ENCODE assay signal across 28 mouse cellular contexts in genomic region chr3:101636086-101636485, GRCm38 (mm10). TPM values are rescaled to one million over a fixed set of nuclear protein-coding genes. Genes with fewer than 3 reads are reported as not detected.
DNase-seq lines count a peak whose midpoint lies in the region; ATAC-seq lines count a peak whose summit lies in the region.
"Had no signal": no experiment of that assay in that cellular context is flagged by ENCODE, and none has a peak within 500 bp of the region (broad histone marks: within the 10 kb centered on the region; RNA-seq: fewer than 3 reads in every experiment).

No protein-coding gene starts in this region.

- no peaks in the 10 kb centered on the region for H3K36me3 ChIP-seq in hindbrain, embryonic 13.5 days
- no peaks in the 10 kb centered on the region for H3K36me3 ChIP-seq in hindbrain, embryonic 16.5 days (ENCODE audit: control insufficient read depth, insufficient read depth, low read length)
- H3K36me3 ChIP-seq: embryonic facial prominence, embryonic 10.5 days; embryonic facial prominence, embryonic 15.5 days; forebrain, embryonic 12.5 days; liver, embryonic 12.5 days had no signal

- no peak overlapping the region for H3K9ac ChIP-seq in hindbrain, embryonic 13.5 days
- H3K9ac ChIP-seq in hindbrain, embryonic 16.5 days (ENCODE audit: low read depth, low read length): no peak overlapping the region
- H3K9ac ChIP-seq: embryonic facial prominence, embryonic 15.5 days; forebrain, embryonic 12.5 days; liver, embryonic 12.5 days; liver, postnatal 0 days had no signal

- WGBS in hindbrain, embryonic 13.5 days: 58% methylated on average over 2 of the region's 2 CpGs
- WGBS in hindbrain, embryonic 16.5 days: 42% methylated on average over 2 of the region's 2 CpGs

- no peaks in the 10 kb centered on the region for H3K27me3 ChIP-seq in hindbrain, embryonic 13.5 days
- no peaks in the 10 kb centered on the region for H3K27me3 ChIP-seq in hindbrain, embryonic 16.5 days (replicated peaks; ENCODE audit: control insufficient read depth, insufficient read depth, low read length)
- H3K27me3 ChIP-seq: embryonic facial prominence, embryonic 15.5 days; forebrain, embryonic 12.5 days; liver, embryonic 12.5 days had no signal

- ATAC-seq in hindbrain, embryonic 13.5 days (ENCODE audit: low FRiP score): no peak
- no peak for ATAC-seq in hindbrain, embryonic 16.5 days
- ATAC-seq: CD4-positive, CD25-positive, alpha-beta regulatory T cell, adult 4 months; hindbrain, postnatal 0 days; intestine, embryonic 16.5 days; liver, embryonic 12.5 days; liver, postnatal 0 days; midbrain, embryonic 16.5 days had no signal

- peak; percentile 92 for DNase-seq in brain, adult 2 months (ENCODE audit: low read depth, low spot score)
- DNase-seq in cerebellum, adult 18-20 months: peak; percentile 57 to 73
- peak; percentile 43 to 52 for DNase-seq in cerebellum, postnatal 25 days
- DNase-seq in urinary bladder, postnatal 14 days (ENCODE audit: low spot score): no peak
- DNase-seq in heart, postnatal 14 days: no peak
- DNase-seq: adrenal gland, postnatal 25 days; gastrocnemius, postnatal 10 days; heart, postnatal 36 days; kidney, postnatal 36 days; layer of hippocampus, postnatal 36 days; left cerebral cortex, postnatal 4 days; liver, postnatal 0 days; lung, postnatal 36 days; right cerebral cortex, postnatal 4 days; thymus, adult 18-20 months; thymus, postnatal 25 days had no signal

- no peak overlapping the region for H3K4me3 ChIP-seq in hindbrain, embryonic 13.5 days
- no peak overlapping the region for H3K4me3 ChIP-seq in hindbrain, embryonic 16.5 days (ENCODE audit: low read length)
- H3K4me3 ChIP-seq: embryonic facial prominence, embryonic 10.5 days; embryonic facial prominence, embryonic 15.5 days; forebrain, embryonic 12.5 days; liver, embryonic 12.5 days had no signal

- 0 out of 2 replicates have a peak overlapping the region, but pooled peaks have one; percentile 44 for H3K27ac ChIP-seq in hindbrain, embryonic 13.5 days
- no peak overlapping the region for H3K27ac ChIP-seq in hindbrain, embryonic 16.5 days (ENCODE audit: low read depth, low read length)
- H3K27ac ChIP-seq: embryonic facial prominence, embryonic 10.5 days; embryonic facial prominence, embryonic 15.5 days; forebrain, embryonic 12.5 days; hindbrain, postnatal 0 days; liver, embryonic 12.5 days; stomach, postnatal 0 days had no signal

- no peaks in the 10 kb centered on the region for H3K9me3 ChIP-seq in hindbrain, embryonic 13.5 days
- no peaks in the 10 kb centered on the region for H3K9me3 ChIP-seq in hindbrain, embryonic 16.5 days (ENCODE audit: control insufficient read depth, low read length)
- H3K9me3 ChIP-seq: embryonic facial prominence, embryonic 10.5 days; embryonic facial prominence, embryonic 15.5 days; forebrain, embryonic 12.5 days; liver, embryonic 12.5 days had no signal

- peaks cover 11% of the 10 kb centered on the region for H3K4me1 ChIP-seq in hindbrain, embryonic 13.5 days (replicated peaks)
- peaks cover 3% of the 10 kb centered on the region for H3K4me1 ChIP-seq in hindbrain, embryonic 16.5 days (ENCODE audit: control insufficient read depth, insufficient read depth, low read depth, low read length)
- H3K4me1 ChIP-seq: embryonic facial prominence, embryonic 10.5 days; embryonic facial prominence, embryonic 15.5 days; liver, embryonic 12.5 days had no signal

- H3K4me2 ChIP-seq in hindbrain, embryonic 13.5 days: no peak overlapping the region
- no peak overlapping the region for H3K4me2 ChIP-seq in hindbrain, embryonic 16.5 days (ENCODE audit: low read length)
- H3K4me2 ChIP-seq: embryonic facial prominence, embryonic 15.5 days; forebrain, embryonic 12.5 days; liver, embryonic 12.5 days; midbrain, embryonic 11.5 days had no signal

- intact Hi-C loops in heart, postnatal 14 days (cut with DNase I): no loop called here

RNA-seq across cellular contexts. Expression of gene Atp1a1, which starts 31.6 kb away (rescaled TPM):
- 44.2 and 50.4 TPM in 2 replicates for polyA plus RNA-seq in hindbrain, embryonic 13.5 days (2015; fragmentation: Nextera tagmentation; extraction: Ambion mirVana)
- polyA plus RNA-seq in hindbrain, embryonic 16.5 days (2015; fragmentation: Nextera tagmentation; extraction: Ambion mirVana): 67.5 and 74.9 TPM in 2 replicates
- total RNA-seq in heart, postnatal 14 days (2021): 100 to 1,000 TPM; 773 to 866 TPM

Comparison
In these comparisons a context has a peak if more than half of its experiments do, and no peak if none do; other contexts are left out.
1. DNase-seq: peak in brain, adult 2 months (single experiment), cerebellum, adult 18-20 months (2 of 2) and cerebellum, postnatal 25 days (2 of 2); none in urinary bladder, postnatal 14 days (single experiment) and heart, postnatal 14 days (0 of 2).